Mouse (Mus musculus) forebrain, postnatal 0 days (tissue): Measurements from ENCODE around the gene Cfap61. TPM values are rescaled to one million over a fixed set of nuclear protein-coding genes. Genes with fewer than 3 reads are reported as not detected.

Source experiments
- ATAC-seq: fragments of 200-750 bp; cut with Nextera tagmentation; 2 replicates; pipeline ENCODE4 v1.8.0; 2017; ENCODE audit warnings: mild to moderate bottlenecking, moderate library complexity
- DNase-seq: peaks from one replicate; pipeline ENCODE4 v3.0.0-alpha.2; 2015
- H3K27ac ChIP-seq: fragments of 300-500 bp; sonication (generic); 2 replicates; pipeline ENCODE4 v1.5.1; 2014; ENCODE audit warnings: low read depth, mild to moderate bottlenecking, antibody characterized with exemption, low read length, moderate library complexity, mixed read lengths
- H3K27me3 ChIP-seq: fragments of 300-500 bp; sonication (generic); 2 replicates; pipeline ENCODE4 v1.6.1; 2014; ENCODE audit warnings: mild to moderate bottlenecking, low read length, mixed read lengths; ENCODE audit not compliant: insufficient read depth
- H3K36me3 ChIP-seq: fragments of 300-500 bp; sonication (generic); 2 replicates; pipeline ENCODE4 v1.6.1; 2014; ENCODE audit warnings: mild to moderate bottlenecking, moderate library complexity; ENCODE audit not compliant: insufficient read depth
- H3K4me1 ChIP-seq: fragments of 300-500 bp; sonication (generic); 2 replicates; pipeline ENCODE4 v1.6.1; 2014; ENCODE audit warnings: antibody characterized with exemption; ENCODE audit not compliant: insufficient read depth
- H3K4me2 ChIP-seq: fragments of 300-500 bp; sonication (generic); 2 replicates; pipeline ENCODE4 v1.6.1; 2014; ENCODE audit warnings: low read depth, mild to moderate bottlenecking, moderate library complexity
- H3K4me3 ChIP-seq: fragments of 300-500 bp; sonication (generic); 2 replicates; pipeline ENCODE4 v1.5.1; 2014; ENCODE audit warnings: low read depth, low read length, mixed read lengths
- H3K9ac ChIP-seq: fragments of 300-500 bp; sonication (generic); 2 replicates; pipeline ENCODE4 v1.6.1; 2014; ENCODE audit warnings: mild to moderate bottlenecking
- H3K9me3 ChIP-seq: fragments of 300-500 bp; sonication (generic); 2 replicates; pipeline ENCODE4 v1.6.1; 2016; ENCODE audit warnings: low read length
- CTCF ChIP-seq: sonication (generic); IDR thresholded peaks from 2 replicates; pipeline ENCODE4 v1.5.1; 2016; ENCODE audit warnings: antibody characterized with exemption, control low read depth, low read depth
- WGBS: fragments of 180-500 bp; shearing (Covaris S2); extraction: QIAGEN DNeasy Blood & Tissue Kit; methylation state at CpG from one replicate; pipeline ENCODE4 v1.1.7; 2014; 5-methylcytosine and 5-hydroxymethylcytosine counted together
- polyA plus RNA-seq: library from polyadenylated mRNA; unstranded; fragments of >200 nt; fragmentation: Nextera tagmentation; extraction: Ambion mirVana; gene quantifications from 2 replicates; pipeline ENCODE4 v1.2.1, GENCODE M21; 2015
- total RNA-seq: library from RNA; depleted of rRNA; stranded (reverse); fragments of >200 nt; gene quantifications from 2 replicates; pipeline ENCODE4 v1.2.3, GENCODE M21; 2014

Gene Cfap61
- total and polyA plus RNA-seq, 2 experiments from 2014 or later, result 3.9 to 7.4 TPM

GRCm38 (mm10) chr2:146062330-146063092 is 127.9 kb downstream of the Cfap61 start:
- Histone ChIP-seq H3K9me3 (no peaks in the 10 kb centered on the region), H3K27me3 (no peaks in the 10 kb centered on the region), H3K4me1 (peaks cover 17% of the 10 kb centered on the region), H3K27ac (no peak overlapping the region), H3K4me3 (peak overlapping the region; percentile 0; the same call in 1 of the 2 replicates), H3K36me3 (no peaks in the 10 kb centered on the region), H3K4me2 (peak overlapping the region; percentile 35), H3K9ac (no peak overlapping the region)
- no peak for TF ChIP-seq CTCF
- 0 out of 2 replicates have a peak, but pooled peaks have one; percentile 1 for ATAC-seq
- 4% methylated on average over 13 of the region's 13 CpGs for WGBS
- no peak for DNase-seq

- no peak for DNase-seq
Measured at GRCm38 (mm10) chr2:146063093-146064074, 128.8 kb downstream of the Cfap61 start.

GRCm38 (mm10) chr2:146067364-146067763 is 132.8 kb downstream of the Cfap61 start:
- Histone ChIP-seq H3K36me3 (no peaks in the 10 kb centered on the region), H3K4me3 (no peak overlapping the region), H3K9ac (no peak overlapping the region), H3K9me3 (no peaks in the 10 kb centered on the region), H3K4me2 (no peak overlapping the region), H3K4me1 (peaks cover 7% of the 10 kb centered on the region; the same call in 1 of the 2 replicates), H3K27me3 (no peaks in the 10 kb centered on the region), H3K27ac (no peak overlapping the region)
- 53% methylated on average over 4 of the region's 4 CpGs for WGBS
- no peak for TF ChIP-seq CTCF
- ATAC-seq, result no peak
- no peak for DNase-seq

More at GRCm38 (mm10) chr2:146063093-146064074, 128.8 kb downstream of the Cfap61 start:
- peaks cover 17% of the 10 kb centered on the region for H3K4me1 ChIP-seq
- no peaks in the 10 kb centered on the region for H3K9me3 ChIP-seq
- 15% methylated on average over 11 of the region's 11 CpGs for WGBS
- no peak overlapping the region for H3K4me3 ChIP-seq
- TF ChIP-seq CTCF, result no peak
- H3K27ac ChIP-seq, result no peak overlapping the region
- H3K36me3 ChIP-seq, result no peaks in the 10 kb centered on the region
- H3K9ac ChIP-seq, result no peak overlapping the region
- peak; percentile 42; the same call in 1 of the 2 replicates for ATAC-seq
- H3K27me3 ChIP-seq, result no peaks in the 10 kb centered on the region
- H3K4me2 ChIP-seq, result peak overlapping the region; percentile 35; the same call in 1 of the 2 replicates

GRCm38 (mm10) chr2:146073300-146073699 is 138.7 kb downstream of the Cfap61 start:
- no peak overlapping the region for H3K4me2 ChIP-seq
- no peaks in the 10 kb centered on the region for H3K36me3 ChIP-seq
- no peak overlapping the region for H3K27ac ChIP-seq
- WGBS, result 30% methylated on average over 6 of the region's 6 CpGs
- H3K27me3 ChIP-seq, result no peaks in the 10 kb centered on the region
- H3K9me3 ChIP-seq, result no peaks in the 10 kb centered on the region
- no peak overlapping the region for H3K4me3 ChIP-seq
- no peak for TF ChIP-seq CTCF
- H3K9ac ChIP-seq, result no peak overlapping the region
- H3K4me1 ChIP-seq, result no peaks in the 10 kb centered on the region
- ATAC-seq, result no peak
- no peak for DNase-seq

GRCm38 (mm10) chr2:146077117-146077516 is 142.5 kb downstream of the Cfap61 start:
- H3K4me1 ChIP-seq, result no peaks in the 10 kb centered on the region
- H3K9me3 ChIP-seq, result no peaks in the 10 kb centered on the region
- no peaks in the 10 kb centered on the region for H3K36me3 ChIP-seq
- no peaks in the 10 kb centered on the region for H3K27me3 ChIP-seq
- H3K27ac ChIP-seq, result no peak overlapping the region
- H3K4me3 ChIP-seq, result no peak overlapping the region
- 94% methylated on average over 10 of the region's 10 CpGs for WGBS
- ATAC-seq (no peak), DNase-seq (no peak)
- no peak overlapping the region for H3K9ac ChIP-seq
- TF ChIP-seq CTCF, result no peak
- H3K4me2 ChIP-seq, result no peak overlapping the region

- Histone ChIP-seq H3K36me3 (no peaks in the 10 kb centered on the region), H3K9ac (no peak overlapping the region), H3K27ac (no peak overlapping the region), H3K4me3 (no peak overlapping the region), H3K27me3 (no peaks in the 10 kb centered on the region), H3K4me2 (no peak overlapping the region), H3K9me3 (no peaks in the 10 kb centered on the region), H3K4me1 (no peaks in the 10 kb centered on the region)
- WGBS, result 96% methylated on average over 4 of the region's 4 CpGs
- ATAC-seq (no peak), DNase-seq (no peak)
- no peak for TF ChIP-seq CTCF
Measured at GRCm38 (mm10) chr2:146080282-146080681, 145.7 kb downstream of the Cfap61 start.
